Mouse (Mus musculus): ENCODE data around the gene Apln.
A peak's percentile ranks its signal among the peaks of the same experiment; 100 is the strongest.

Apln gene

GRCm38 (mm10) chrX:48034144-48035113 lies at the start of gene Apln:
Apln (minus strand) TSS chrX:48034853.
- peak in 1 of 2 experiments; percentile 22 for DNase-seq

GRCm38 (mm10) chrX:48082364-48082763 lies 47.7 kb upstream of the Apln start:
- DNase-seq: no peak

GRCm38 (mm10) chrX:48076806-48077425 lies 42.3 kb upstream of the Apln start:
- no peak for DNase-seq

GRCm38 (mm10) chrX:48074691-48075090 lies 40.0 kb upstream of the Apln start:
- no peak for DNase-seq

GRCm38 (mm10) chrX:48072401-48072800 lies 37.7 kb upstream of the Apln start:
- DNase-seq: no peak

DNA sequence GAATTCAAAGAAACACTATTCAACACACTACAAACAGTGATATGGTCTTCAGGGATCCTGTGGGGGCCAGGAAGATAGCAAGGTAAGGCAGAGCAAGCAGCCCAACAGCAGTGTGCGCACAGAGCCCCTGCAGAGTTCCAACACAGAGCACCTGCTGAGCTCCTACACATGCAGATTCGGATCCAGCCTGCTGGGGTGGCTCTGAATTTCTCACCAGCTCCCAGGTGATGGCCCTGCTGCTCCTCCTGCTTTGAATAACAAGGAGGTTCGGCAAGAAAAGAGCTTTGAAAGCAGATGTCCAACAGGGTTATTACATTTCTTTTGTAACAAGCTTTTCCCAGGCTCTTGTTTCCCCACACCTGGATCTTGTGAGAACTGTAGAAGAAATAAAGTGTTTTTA lies 37.3 kb upstream of the Apln start:
- DNase-seq: no peak

- no peak for DNase-seq
These were observed 32.2 kb upstream of the Apln start for GRCm38 (mm10) chrX:48066891-48067290.

DNA sequence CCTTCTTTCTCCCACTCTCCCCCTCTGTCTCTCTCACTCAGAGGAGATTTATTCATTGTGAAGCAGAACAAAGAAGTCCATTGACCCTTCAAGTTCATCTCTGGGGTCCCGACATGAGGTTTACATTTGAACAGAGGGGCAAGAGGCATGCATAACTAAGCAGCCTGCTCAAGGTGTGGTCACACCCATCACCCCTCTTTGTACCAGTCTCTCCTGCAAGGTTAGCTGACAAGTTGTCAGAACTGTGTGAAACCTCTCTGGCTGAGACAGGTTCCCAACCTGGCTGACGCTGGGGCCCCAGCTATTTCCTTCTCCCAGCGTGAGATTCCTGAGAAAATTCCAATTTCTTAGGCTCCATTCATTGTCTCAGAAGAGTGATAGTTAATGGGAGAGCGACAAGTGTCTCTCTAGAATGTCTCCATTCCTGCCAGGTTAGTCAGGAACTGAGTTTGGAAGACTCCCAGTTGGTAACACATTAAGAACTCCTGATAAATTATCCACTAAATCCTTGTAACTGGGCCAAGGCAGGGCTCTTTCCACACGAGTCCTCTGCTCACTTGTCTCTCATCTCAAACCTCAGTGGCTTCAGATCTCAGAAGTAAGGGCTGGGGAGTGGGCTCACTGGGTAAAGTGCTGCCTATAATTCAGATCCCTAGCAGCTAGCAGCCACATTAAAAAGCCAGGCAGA lies 29.7 kb upstream of the Apln start:
- peak; percentile 30 to 57 for DNase-seq

- DNase-seq: no peak
These were observed 27.8 kb upstream of the Apln start for GRCm38 (mm10) chrX:48062481-48062880.

- peak in 1 of 2 experiments; percentile 19 for DNase-seq
These were observed 19.7 kb upstream of the Apln start for GRCm38 (mm10) chrX:48054186-48055015.

DNA sequence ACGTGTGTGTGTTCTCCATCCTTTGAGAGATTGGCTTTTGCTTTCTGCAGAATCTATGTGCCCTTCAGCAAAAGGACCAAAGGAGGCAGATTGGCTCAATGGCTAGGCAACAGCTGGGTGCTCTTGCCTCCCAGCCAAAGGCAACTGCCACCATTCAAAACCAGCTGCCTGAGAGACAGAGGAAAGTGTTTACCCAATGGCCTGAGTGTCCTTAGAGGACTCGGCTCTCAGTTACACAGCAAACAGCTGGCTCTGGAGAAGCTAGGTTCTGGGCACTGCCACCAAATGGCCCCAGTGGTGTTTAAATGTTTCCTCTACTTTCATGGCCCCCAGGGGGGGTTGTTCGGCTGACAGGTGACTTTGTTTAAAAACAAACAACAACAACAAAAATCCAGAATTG lies 19.1 kb upstream of the Apln start:
- no peak for DNase-seq

- no peak for DNase-seq
These were observed 11.7 kb upstream of the Apln start for GRCm38 (mm10) chrX:48046315-48046714.

- no peak for DNase-seq
These were observed 9.6 kb upstream of the Apln start for GRCm38 (mm10) chrX:48044261-48044660.

DNA sequence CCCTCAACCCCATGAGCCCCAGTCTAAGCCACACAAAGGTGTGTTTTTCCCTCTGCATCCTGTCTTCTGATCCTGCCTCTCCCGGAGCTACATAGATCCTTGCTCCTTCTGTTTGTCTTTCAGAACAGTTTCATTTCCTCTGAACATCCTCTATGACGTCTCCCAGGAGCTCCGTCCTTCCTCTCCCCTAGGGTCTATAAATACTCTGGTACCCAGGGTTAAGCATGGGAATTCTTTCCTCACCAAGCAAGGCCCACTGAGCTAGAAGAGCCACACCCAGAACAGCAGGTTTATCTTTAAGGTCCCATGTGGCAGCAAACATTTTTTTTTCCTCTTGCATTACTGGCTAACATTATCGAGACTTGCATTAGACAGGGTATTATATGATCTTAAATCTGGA lies 8.1 kb upstream of the Apln start:
- no peak for DNase-seq

DNA sequence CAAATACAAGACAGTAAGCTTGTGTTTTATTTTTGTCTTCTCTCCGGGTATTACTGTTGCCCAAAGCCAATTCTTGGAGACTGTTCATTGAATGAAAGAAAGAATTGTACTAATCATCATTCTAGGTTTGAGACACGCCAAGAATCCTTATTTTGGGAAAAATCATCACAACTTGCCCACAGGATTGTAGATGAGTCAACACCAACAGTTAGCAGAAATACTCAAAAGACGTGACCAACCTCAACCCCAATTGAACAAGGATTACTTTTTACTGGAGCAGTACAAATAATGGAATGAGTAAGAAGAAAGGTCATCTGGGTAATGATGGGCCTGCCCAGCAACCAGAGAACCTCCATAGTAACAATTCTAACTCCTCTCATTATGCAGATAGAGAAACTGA lies 5.7 kb upstream of the Apln start:
- no peak for DNase-seq

DNA sequence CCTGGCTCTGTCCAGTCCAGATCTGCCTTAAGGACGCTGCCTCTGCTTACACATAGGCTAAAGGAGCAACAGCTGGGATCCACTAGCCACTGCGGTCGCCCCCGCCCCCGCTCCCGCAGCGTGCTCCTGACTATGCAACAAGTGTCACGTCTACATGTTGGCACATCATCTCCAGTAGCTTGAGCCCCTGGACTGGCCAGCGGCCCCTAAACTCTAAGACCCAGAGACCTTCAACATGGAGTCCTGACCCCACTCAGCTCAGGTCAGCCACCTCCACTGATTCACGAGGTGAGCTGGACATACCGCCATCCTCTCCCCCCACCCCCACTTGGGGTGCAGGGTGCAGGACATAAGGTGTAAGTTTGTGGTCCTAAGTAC lies 898 bp downstream of the Apln start:
- no peak for DNase-seq

DNA sequence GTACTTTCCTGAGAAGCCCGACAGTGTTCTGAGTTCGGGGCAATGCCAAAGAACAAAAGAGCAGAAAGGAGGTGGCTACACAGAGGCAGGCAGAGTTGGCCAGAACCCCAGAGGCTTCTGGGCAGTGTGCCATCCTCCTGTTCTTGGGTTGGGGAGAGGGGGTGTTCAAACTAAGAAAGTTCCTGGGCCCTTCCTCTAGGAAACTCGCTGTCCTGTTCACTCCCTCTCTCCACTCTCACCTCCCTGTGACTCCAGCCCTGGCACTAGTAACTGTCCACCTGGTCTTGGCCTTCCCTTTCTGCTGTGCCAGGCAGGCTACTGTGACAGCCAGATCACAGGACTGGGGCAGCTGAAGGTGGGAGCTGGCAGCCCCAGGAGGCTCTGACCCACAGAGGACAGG lies 1.6 kb downstream of the Apln start:
- DNase-seq: peak in 1 of 2 experiments; percentile 39

- DNase-seq: peak; percentile 65 to 71
These were observed 2.8 kb downstream of the Apln start for GRCm38 (mm10) chrX:48031866-48032265.

DNA sequence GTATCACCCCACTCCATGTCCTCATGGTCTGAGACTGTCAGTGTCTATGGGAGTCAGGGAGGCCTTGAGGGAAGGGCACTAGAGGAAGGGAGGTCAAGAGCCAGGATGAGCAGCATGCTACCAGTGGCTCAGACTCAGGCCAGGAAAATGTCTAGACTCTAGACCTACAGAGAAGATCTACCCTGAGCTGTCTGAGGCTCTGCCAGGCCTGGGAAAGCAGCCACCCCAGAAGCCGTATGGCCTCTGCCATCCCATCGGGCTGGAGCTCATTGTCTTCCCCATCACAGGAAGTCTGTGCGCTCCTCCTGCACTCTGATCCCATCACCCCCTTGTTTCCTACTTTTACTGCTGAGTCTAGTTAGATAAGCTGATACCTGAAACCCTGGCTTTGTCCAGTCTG lies 4.1 kb downstream of the Apln start:
- DNase-seq: no peak

DNA sequence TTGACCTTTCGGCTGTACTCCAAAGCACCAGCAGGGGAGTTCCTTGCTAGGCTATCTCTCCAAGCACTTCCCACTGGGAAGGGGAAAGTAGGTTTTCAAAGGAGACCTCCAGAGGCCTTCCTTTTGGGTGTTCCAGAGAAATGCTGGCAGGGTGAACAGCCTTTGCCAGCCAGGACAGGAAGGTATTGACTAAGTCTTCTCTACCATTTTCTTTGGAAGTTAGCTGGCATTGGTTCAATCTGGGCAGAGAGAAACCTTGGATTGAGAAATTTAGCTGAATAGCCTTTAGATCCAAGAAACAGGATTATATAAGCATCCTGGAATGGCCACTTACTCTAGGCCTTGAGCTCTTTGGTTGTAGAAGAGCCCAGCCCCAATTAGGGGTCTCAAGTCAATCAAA lies 11.8 kb downstream of the Apln start:
- DNase-seq: no peak

DNA sequence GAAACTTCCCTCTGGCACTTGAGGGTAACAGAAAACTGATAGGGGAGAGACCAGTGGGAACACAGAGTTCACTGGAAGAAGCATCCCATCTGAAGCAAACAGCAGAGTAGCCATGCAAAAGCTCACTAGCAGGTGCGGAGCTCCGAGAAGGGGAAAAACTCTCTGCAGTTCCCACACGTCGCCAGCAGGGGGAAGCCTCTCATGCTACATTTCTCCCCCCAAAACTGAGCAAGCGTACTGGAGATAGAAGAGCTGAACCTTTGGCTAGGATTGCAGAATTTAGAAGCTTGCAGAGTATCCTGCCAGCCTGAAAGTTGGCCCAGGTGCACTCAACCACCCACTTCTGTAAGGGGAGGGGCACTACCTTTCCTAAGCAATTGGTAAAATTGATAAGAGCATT lies 14.7 kb downstream of the Apln start:
- DNase-seq: peak; percentile 32 to 73

DNA sequence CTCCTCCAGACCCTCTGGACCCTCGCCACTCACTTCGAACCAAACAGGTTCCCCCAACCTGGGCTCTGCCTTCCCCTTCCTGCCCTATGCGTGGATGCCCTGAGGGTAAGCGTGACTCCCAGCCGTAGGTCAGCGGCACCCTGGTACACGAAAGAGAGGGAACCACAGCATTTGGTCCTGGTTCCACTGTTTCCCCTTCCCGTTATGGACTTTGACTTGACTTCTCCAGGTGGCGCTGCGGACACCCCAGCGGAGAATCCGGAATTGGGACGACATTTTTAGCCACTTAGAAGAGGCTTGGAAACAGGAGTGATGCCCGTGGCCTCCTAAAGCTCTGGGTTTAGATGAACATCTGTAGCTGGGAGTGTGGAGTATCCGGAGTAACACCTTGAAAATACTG lies 15.3 kb downstream of the Apln start:
- DNase-seq: no peak
